Mouse (Mus musculus): ENCODE results near the gene Ascc1.

DNA sequence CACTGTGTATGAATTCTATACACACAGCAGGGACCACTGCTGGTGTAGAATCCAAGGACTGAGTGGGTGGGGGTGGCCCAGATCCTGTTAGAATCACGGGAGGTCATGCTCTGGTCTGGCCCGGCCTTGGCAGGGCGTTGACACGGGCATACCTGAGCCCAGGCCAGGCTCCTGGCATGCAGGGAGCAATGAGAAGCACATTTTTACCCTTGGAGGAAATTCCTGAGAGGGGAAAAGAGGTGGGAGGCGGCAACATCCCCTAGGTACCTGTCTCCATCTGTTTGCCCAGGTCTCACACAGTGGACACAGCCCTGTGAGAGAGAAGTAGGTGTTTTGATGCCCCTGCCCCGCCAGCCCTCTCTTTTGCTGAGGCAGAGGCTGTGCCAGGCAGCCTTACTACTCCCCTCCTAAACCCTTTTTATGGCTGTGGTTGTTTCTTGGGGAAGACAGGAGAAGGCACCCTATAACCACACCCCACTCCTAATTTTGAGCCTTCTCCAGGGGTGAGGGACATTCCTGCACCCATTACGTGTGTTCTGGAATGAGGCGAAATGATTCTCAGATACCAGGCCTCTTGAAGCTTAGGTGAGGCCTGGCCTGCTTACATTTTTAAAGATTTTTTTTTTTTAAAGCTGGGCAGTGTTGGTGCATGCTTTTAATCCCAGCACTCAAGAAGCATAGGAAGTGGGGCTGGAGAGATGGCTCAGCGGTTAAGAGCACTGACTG, 111.5 kb downstream of the Ascc1 start:
- TF ChIP-seq CTCF (IDR thresholded peaks at IDR 0.05; ENCODE audit: borderline replicate concordance, insufficient read depth, low read depth, low read length) (no peak), POLR2A (IDR thresholded peaks at IDR 0.05; ENCODE audit: borderline replicate concordance, insufficient read depth, low read length) (no peak)
